Mouse (Mus musculus) megakaryocyte, embryonic 14.5 days (primary cell): Measurements from ENCODE around the gene Pepd.

Experiments
- FLI1 ChIP-seq: IDR thresholded peaks from 2 replicates; pipeline ENCODE4 v1.6.1; 2012; ENCODE audit warnings: low read length, inconsistent platforms, mixed read lengths
- GATA1 ChIP-seq: IDR thresholded peaks from 3 replicates; pipeline ENCODE4 v1.6.1; 2012; ENCODE audit warnings: mixed read lengths, low read length, inconsistent platforms, borderline replicate concordance

DNA sequence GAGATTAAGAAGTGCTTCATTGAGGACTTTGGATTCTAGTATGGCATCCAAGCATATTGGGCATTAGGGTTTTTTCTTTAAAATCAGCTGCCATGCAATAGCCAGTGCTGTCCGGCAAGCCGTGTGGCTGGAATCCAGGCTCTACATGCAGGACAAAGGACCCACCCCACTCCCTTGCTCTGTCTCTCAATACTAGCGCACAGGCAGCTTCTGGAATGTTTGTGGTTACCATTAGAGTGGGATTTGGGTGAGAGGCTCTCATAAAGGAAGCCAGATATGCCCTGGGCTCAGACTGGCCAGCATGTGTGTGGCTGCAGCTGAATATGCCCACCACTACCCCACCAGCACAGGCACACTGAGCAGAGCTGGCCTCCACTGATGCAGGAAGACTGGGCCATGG lies 117.5 kb downstream of the Pepd start:
- TF ChIP-seq FLI1, result no peak
- no peak for TF ChIP-seq GATA1
